Mouse (Mus musculus) c-Kit-positive CD71-negative TER-119-negative erythroid progenitor cells, embryonic 14.5 days (primary cell): ENCODE data around the gene Nptxr.
"Not testable (repeated sequence)": the region's sequence is repeated elsewhere in the genome, so short reads cannot be mapped to it uniquely, and the experiment has no call there.

Source experiments
- DNase-seq: peaks from one replicate; pipeline ENCODE4 v3.0.0-alpha.2; 2013; ENCODE audit warnings: low read depth

The Nptxr gene

DNA sequence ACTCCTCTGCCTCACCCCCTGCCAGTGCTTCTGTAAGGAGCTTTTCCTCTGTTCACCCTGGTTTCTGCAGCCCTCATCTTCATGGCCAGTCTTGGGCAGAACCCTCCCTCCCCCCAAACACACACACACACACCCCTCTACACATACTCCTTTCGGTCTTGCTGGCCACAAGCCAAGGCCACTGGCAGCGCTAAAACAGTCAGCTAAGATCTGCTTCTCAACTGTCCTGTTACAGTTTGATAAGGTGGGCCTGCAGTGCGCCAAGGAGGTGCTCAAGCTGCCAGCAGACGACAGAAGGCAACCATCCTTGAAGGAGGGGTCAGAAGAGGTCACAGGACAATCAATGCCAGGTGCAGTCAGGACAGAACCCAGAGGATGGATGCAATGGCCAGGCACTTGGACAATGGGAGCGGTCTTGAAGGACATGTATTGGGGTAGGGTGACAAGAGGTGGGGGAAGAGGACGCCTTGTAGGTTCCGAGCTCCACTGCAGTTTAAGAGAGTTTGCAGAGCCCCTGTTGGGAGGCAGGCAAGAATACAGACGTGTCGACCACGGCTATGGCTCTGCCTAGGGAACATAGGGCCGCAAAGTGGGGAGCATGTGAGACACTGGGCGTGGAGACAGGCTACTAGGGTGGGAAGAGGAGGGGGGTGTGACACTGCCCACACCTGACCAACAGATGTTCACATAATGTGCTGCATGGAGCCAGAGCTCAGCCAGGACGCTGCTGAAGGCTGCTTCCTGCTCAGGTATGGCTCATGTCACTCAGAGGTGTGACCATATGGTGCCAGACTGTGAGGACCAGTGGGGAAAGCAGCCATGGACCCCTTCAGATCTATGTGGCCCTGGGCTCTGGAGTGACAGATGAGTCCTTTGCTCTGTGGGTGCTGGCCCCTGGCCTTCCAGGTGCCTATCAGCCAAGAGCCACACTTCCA, 18.0 kb upstream of the Nptxr start:
- no peak for DNase-seq

GRCm38 (mm10) chr15:79818325-79818724, 13.8 kb upstream of the Nptxr start:
- DNase-seq = no peak

DNA sequence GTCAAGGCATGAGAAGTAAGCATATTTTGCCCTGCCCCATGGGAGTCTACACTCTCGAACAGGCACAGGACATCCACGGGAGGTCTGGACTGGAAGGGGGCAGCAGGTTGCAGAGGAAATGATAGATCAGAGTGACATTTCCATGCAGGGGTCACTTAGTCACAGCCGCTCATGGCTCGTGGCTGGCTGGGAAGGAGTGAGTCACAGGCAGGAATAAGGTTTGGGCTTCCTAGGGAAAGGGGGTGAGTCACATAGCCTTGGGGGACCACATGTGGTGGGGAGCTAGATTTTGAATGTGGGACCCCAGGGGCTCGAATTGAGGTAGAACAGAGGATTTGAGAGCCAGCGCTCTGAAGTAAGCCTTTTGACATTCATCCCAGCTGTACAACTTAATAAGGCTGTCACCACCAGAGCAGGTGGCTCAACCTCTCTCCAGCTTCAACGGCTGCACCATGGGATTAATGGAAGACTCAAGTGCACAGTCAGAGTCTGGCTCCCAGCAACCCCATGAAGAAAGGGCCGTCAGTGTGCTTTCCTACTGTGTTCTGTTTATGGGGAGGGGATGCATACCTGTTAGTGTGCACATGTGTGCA, 9.2 kb upstream of the Nptxr start:
- no peak for DNase-seq

- not testable (repeated sequence) for DNase-seq
Measured at GRCm38 (mm10) chr15:79812840-79813239, 8.3 kb upstream of the Nptxr start.

- DNase-seq = no peak
Measured at GRCm38 (mm10) chr15:79810997-79811396, 6.4 kb upstream of the Nptxr start.

GRCm38 (mm10) chr15:79810061-79810460, 5.5 kb upstream of the Nptxr start:
- DNase-seq = no peak

DNA sequence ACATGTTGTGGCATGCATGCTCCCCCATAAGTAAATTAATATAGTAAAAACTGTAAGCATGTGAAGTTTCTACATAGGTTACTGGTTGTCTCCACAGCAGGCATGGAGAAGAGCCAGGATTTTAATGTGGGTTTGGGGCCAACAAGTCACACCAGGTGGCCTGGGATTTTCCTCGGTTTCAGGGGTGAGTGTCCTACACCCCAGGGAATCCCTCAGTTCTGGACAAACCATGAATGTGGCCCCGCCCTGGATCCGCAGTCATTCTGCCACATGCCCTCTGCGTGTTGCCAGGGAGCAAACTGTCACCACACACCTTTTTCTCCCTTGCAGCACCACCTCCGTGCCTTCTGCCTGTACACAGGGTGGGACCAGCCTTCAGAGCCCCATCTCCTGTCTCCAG, 4.1 kb upstream of the Nptxr start:
- DNase-seq = no peak

DNA sequence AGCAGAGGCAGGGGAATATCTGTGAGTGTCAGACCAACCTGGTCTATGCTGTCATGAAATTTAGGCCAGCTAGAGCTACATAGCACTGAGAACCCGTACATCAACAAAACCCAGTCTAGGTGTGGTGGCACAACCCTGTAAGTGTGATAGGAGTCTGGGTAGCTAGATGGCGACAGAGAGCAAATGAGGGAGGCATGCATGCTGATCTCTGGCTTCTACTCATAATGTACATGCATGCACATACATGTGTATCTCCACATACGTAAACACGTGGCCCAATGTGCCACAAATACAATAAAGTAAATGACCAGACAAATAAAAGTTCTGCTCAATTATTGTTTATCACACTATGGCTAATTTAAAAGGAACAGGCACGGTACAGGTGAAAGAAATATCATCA, 3.5 kb upstream of the Nptxr start:
- DNase-seq = peak; percentile 67

- no peak for DNase-seq
Measured at GRCm38 (mm10) chr15:79807050-79807449, 2.5 kb upstream of the Nptxr start.

DNA sequence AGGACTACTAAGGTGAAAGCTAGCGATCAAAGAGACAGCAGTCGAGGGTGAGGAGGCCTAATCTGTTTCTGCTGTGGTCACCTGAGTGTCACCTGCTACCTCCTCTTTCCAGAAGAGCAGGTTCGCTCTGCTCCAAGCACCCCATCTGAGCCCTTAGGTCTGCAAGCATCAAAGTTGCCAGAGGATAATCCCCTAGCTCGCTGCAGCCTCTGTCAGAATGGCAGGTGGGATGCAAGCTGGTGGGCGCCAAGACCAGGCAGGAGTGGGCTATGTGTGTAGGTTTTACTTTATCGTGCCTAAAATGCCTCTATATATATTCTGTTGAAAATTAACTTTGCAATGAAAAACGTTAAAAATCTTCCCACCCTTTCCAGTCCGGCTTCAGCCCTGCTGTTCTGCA, 680 bp upstream of the Nptxr start:
- no peak for DNase-seq

- DNase-seq = no peak
Measured at GRCm38 (mm10) chr15:79803533-79804351, 824 bp downstream of the Nptxr start.

GRCm38 (mm10) chr15:79802304-79802703, 2.3 kb downstream of the Nptxr start:
- no peak for DNase-seq

DNA sequence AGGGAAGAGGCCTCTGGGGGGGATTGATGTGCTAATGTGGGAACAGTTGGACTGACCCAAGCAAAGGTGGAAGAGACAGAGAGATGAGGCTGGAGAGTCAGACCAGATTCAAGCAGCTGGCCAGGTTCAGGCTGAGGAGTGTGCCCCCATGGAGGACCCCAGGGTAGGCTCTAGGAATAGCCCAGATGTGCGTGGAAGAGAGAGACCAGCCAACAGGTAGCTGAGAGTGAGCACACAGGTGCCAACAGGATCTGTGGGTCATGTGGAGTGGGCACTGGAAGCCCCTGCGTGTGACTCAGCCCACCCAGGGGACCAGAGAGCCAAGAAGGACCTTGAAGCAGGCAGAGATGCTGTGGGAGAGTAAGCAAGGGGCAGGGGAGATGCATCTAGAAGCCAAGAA, 2.9 kb downstream of the Nptxr start:
- DNase-seq = no peak

DNA sequence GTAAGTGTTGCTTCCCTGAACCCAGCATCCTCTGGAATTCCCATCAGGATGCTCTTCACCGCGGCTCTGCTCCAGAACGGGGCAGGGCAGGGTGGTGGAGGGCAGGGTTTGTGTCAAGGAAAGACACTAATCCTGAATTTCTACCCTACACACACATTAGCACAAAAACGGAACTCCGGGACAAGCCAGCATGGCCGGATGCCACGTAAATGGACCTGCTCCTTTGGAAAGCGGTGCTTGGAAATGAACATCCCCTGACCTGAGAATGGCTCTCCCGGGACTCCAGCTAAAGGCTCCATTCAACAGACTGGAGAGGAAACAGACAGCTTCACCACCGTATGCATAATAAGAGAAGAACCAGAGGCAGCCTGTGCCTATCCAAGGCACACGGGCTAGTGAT, 3.9 kb downstream of the Nptxr start:
- DNase-seq = no peak

- no peak for DNase-seq
Measured at GRCm38 (mm10) chr15:79798591-79798990, 6.0 kb downstream of the Nptxr start.

DNA sequence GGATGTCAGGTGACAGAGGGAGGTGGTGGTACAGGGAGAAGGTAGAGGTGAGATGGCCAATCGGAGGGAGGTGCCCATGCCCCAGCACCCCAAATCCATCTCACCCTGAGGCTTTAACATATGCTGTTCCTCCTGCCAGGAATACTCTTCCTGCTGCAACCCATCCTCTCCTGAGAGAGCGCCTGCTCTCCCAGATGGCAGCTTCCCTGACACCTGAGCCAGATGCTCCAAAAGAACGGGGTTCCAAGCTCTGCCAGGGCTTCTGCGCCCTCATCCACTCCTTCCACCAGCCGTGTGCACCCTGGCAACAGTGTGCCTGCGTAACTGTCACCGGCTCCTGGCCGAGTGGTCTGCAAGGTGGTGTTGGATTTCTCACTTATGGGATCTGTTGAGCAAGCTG, 6.9 kb downstream of the Nptxr start:
- DNase-seq = no peak

DNA sequence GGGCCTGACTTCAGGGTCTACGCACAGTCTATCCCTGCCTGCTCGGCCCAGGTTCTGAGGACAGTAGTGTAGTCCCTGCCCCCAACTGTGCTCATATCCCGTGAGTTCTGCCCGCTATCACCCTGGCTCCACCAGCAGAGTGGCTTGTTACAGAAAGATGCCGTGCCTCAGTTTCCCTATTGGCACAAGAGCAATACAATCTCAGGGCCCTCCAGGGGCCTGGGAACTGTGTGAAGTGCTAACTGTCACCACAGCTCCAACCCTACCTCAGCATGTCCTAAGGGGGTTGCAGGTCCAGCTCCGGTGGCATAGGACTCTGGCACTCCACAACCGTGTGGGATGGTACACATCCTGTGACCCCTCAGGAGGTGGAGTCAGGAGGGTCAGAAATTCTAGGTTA, 7.5 kb downstream of the Nptxr start:
- no peak for DNase-seq

- DNase-seq = no peak
Measured at GRCm38 (mm10) chr15:79796256-79796655, 8.3 kb downstream of the Nptxr start.

DNA sequence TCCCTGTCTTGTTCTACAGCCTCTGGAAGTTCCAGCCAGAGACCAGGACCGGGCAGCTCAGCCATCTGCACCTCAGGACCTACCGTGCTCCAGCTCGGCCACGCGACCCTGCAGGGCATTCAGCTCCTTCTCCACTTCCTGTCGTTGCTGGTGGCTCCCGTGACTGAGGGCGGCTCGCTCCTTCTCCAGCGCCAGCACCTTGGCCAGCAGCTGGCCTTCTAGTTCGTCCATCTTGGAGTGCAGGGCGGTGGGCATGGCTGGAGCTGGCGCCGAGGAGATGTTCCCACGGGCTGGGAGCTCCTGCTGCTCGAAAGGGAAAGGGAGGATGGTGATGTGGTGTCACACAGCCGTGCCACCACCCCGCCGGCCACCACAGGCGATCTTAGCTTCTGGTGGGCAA, 10.4 kb downstream of the Nptxr start:
- DNase-seq = no peak

- DNase-seq = no peak
Measured at GRCm38 (mm10) chr15:79793076-79793475, 11.5 kb downstream of the Nptxr start.

- no peak for DNase-seq
Measured at GRCm38 (mm10) chr15:79792455-79792854, 12.1 kb downstream of the Nptxr start.

DNA sequence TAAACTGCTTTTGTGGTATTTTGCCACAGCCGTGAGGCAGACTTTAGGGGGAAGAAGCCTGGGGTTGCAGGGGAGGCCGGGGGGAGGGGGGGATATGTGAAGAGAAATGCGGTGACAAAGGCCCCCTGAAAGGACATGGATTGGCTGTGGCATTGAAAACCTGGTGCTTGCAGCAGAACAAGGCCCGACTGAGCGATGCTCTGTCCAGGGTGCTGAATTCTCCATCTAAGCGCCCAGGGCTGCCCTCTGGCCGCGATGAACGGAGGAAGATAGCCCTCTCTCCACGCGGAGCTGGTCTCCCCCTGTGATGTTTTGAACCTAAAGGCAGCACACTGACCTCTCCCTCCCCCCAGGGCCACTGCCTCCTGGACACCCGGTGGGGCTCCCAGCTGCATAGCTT, 13.1 kb downstream of the Nptxr start:
- DNase-seq = peak; percentile 69

DNA sequence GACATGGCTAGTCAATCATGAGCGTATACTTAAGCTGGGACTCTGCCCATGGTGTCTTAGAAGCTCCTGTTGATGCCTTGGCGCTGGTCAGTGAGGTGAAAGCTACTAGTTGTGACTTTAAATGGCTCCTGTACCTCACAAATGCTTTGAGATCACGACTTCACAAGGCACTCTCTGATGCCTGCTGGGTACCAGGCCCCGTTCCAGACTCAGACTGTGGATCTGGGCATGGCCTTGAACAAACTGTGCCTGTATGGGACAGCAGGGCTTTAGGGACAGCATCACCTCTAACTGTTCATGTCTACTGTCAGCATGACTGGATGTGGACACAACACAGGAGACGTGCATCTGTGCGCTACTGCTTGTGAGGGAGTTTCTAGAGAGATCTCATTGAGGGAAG, 13.7 kb downstream of the Nptxr start:
- no peak for DNase-seq
